Mouse (Mus musculus): Measurements from ENCODE around the gene Gm10490.

Gene Gm10490

GRCm38 (mm10) chrX:7926266-7926665 lies 16.9 kb downstream of the Gm10490 start:
- no peak for DNase-seq (ENCODE audit: low spot score in 2 of 2)

GRCm38 (mm10) chrX:7927116-7927515 lies 17.8 kb downstream of the Gm10490 start:
- DNase-seq (ENCODE audit: low spot score in 2 of 2), result no peak

- DNase-seq (ENCODE audit: low spot score in 2 of 2), result no peak
Observed at GRCm38 (mm10) chrX:7928270-7928790, 19.0 kb downstream of the Gm10490 start, which contains the start of gene Eras. TSS of gene Eras (minus strand) at chrX:7928607.

- DNase-seq (ENCODE audit: low spot score in 2 of 2), result no peak
Observed at GRCm38 (mm10) chrX:7936874-7937273, 27.5 kb downstream of the Gm10490 start.

- DNase-seq (ENCODE audit: low spot score in 2 of 2), result no peak
Observed at GRCm38 (mm10) chrX:7937667-7938066, 28.3 kb downstream of the Gm10490 start.

- no peak for DNase-seq (ENCODE audit: low spot score in 2 of 2)
Observed at GRCm38 (mm10) chrX:7945618-7946017, 36.3 kb downstream of the Gm10490 start.

- no peak for DNase-seq (ENCODE audit: low spot score in 2 of 2)
Observed at GRCm38 (mm10) chrX:7947108-7947899, 38.0 kb downstream of the Gm10490 start, which contains the start of gene Hdac6. TSS of gene Hdac6 (minus strand) at chrX:7947889.

- DNase-seq (ENCODE audit: low spot score in 2 of 2), result peak; percentile 88 to 96
Observed at GRCm38 (mm10) chrX:7947900-7948492, 38.7 kb downstream of the Gm10490 start.

- DNase-seq (ENCODE audit: low spot score in 2 of 2), result no peak
Observed at GRCm38 (mm10) chrX:7950091-7950490, 40.7 kb downstream of the Gm10490 start.

GRCm38 (mm10) chrX:7958868-7959267 lies 49.5 kb downstream of the Gm10490 start:
- DNase-seq (ENCODE audit: low spot score in 2 of 2), result no peak
